Mouse (Mus musculus): ENCODE data around the gene Plekhb2. TPM values are rescaled to one million over a fixed set of nuclear protein-coding genes. Genes with fewer than 3 reads are reported as not detected.

Gene Plekhb2
- polyA plus RNA-seq, 1 experiment from 2014 or later, result 62.3 TPM

Other genes starting within 250 kb of the Plekhb2 start
- 157 and 174 TPM in 2 replicates for gene Fam168b, start 6.9 kb upstream of the Plekhb2 start, polyA plus RNA-seq (2016; fragmentation: Nextera tagmentation; extraction: Ambion mirVana)